Mouse (Mus musculus) liver, embryonic 12.5 days (tissue): Measurements from ENCODE around the gene Gm12248. TPM values are rescaled to one million over a fixed set of nuclear protein-coding genes. Genes with fewer than 3 reads are reported as not detected.
"Not testable (repeated sequence)": the region's sequence is repeated elsewhere in the genome, so short reads cannot be mapped to it uniquely, and the experiment has no call there.

ENCODE experiments used
- ATAC-seq: fragments of 200-750 bp; cut with Nextera tagmentation; 2 replicates; pipeline ENCODE4 v1.8.0; 2017; ENCODE audit warnings: moderate number of reproducible peaks, mild to moderate bottlenecking, moderate library complexity
- H3K27ac ChIP-seq: fragments of 300-500 bp; sonication (generic); 2 replicates; pipeline ENCODE4 v1.5.1; 2016; ENCODE audit warnings: mild to moderate bottlenecking
- H3K27me3 ChIP-seq: fragments of 300-500 bp; sonication (generic); replicated peaks from 2 replicates; pipeline ENCODE4 v1.6.1; 2016; ENCODE audit warnings: mild to moderate bottlenecking, moderate library complexity
- H3K36me3 ChIP-seq: fragments of 300-500 bp; sonication (generic); 2 replicates; pipeline ENCODE4 v1.6.1; 2016; ENCODE audit warnings: mild to moderate bottlenecking, moderate library complexity
- H3K4me1 ChIP-seq: fragments of 300-500 bp; sonication (generic); 2 replicates; pipeline ENCODE4 v1.6.1; 2016
- H3K4me2 ChIP-seq: fragments of 300-500 bp; sonication (generic); 2 replicates; pipeline ENCODE4 v1.6.1; 2016; ENCODE audit warnings: mild to moderate bottlenecking, moderate library complexity
- H3K4me3 ChIP-seq: fragments of 300-500 bp; sonication (generic); 2 replicates; pipeline ENCODE4 v1.5.1; 2016; ENCODE audit warnings: mild to moderate bottlenecking, moderate library complexity
- H3K9ac ChIP-seq: fragments of 300-500 bp; sonication (generic); 2 replicates; pipeline ENCODE4 v1.6.1; 2016; ENCODE audit warnings: mild to moderate bottlenecking, moderate library complexity
- H3K9me3 ChIP-seq: fragments of 300-500 bp; sonication (generic); replicated peaks from 2 replicates; pipeline ENCODE4 v1.6.1; 2016; ENCODE audit warnings: mild to moderate bottlenecking, moderate library complexity
- WGBS: fragments of 180-500 bp; shearing (Covaris S2); methylation state at CpG from one replicate; pipeline ENCODE4 v1.1.7; 2016; ENCODE audit not compliant: insufficient replicate concordance; 5-methylcytosine and 5-hydroxymethylcytosine counted together
- polyA plus RNA-seq: library from polyadenylated mRNA; unstranded; fragments of >200 nt; fragmentation: Nextera tagmentation; extraction: Ambion mirVana; gene quantifications from 2 replicates; pipeline ENCODE4 v1.2.1, GENCODE M21; 2016

Gene Gm12248
- polyA plus RNA-seq, 1 experiment from 2014 or later: not detected

DNA sequence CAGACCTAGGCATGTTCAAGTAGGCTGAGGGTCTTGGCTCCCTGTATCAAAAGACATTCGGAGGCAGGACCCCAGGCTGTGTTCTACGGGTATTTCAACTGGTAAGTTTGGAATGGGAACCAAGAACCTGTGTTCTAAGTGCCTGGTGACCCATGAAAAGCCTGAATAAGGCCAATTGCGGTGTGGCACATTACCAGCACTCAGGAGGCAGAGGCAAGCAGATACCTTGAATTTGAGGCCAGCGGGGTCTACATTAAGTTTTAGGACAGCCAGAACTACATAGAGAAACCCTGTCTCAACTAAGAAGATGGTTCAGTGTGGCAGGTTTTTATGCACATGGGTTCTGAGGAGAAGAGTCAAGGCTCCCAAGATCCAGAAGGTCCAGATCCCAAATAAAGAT is 27.9 kb downstream of the Gm12248 start:
- H3K36me3 ChIP-seq: peaks cover 31% of the 10 kb centered on the region
- WGBS: 85% methylated on average over 4 of the region's 4 CpGs
- no peak overlapping the region for H3K4me2 ChIP-seq
- no peaks in the 10 kb centered on the region for H3K27me3 ChIP-seq
- no peak for ATAC-seq
- H3K27ac ChIP-seq: no peak overlapping the region
- 0 out of 2 replicates have a peak, but pooled peaks cover 2% of the 10 kb centered on the region for H3K4me1 ChIP-seq
- no peaks in the 10 kb centered on the region for H3K9me3 ChIP-seq
- H3K9ac ChIP-seq: no peak overlapping the region
- H3K4me3 ChIP-seq: no peak overlapping the region

DNA sequence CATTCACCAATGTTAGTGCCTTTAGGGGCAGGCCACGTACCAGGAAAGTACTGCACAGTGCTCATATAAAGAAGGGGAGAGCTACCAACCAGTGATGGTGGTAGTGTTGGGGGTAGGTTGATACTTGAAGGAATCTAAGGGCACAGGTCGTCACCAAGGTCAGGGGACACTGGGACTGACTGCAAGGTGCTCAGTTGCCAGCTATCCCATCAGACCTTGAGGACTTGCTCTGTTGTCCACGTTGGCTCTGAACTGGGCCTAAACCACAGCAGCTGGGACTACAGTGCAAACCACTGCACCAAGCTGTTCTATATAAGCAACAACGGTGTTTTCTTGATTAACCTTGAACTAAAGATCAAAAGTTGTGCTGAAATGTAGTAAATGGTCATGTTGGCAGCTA is 30.3 kb downstream of the Gm12248 start:
- 77% methylated on average over 4 of the region's 4 CpGs for WGBS
- H3K27ac ChIP-seq: no peak overlapping the region
- H3K36me3 ChIP-seq: peaks cover 54% of the 10 kb centered on the region
- no peaks in the 10 kb centered on the region for H3K27me3 ChIP-seq
- H3K9me3 ChIP-seq: no peaks in the 10 kb centered on the region
- no peak overlapping the region for H3K9ac ChIP-seq
- H3K4me2 ChIP-seq: no peak overlapping the region
- no peak for ATAC-seq
- peaks cover 14% of the 10 kb centered on the region; the same call in 1 of the 2 replicates for H3K4me1 ChIP-seq
- H3K4me3 ChIP-seq: no peak overlapping the region

DNA sequence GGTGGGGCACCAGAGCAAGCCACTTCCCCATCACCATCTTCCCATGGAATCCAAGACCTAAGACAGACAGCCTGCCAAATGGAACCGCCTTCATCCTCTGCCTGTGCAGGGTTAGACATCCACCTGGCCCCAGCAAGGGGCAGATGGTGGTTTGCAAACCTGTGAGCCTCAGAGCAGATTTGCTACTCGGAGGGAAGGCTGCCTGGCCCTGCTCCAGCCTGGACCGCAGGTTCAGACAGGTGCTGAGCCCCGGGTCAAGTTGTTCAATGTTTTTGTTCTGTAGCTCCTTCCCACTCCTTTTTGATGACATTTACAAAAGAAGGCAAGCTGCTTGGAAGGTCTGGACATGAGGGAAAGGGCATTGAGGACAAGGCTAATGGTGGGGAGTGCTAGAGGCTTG is 31.7 kb downstream of the Gm12248 start:
- H3K9me3 ChIP-seq, H3K27me3 ChIP-seq, H3K27ac ChIP-seq, H3K4me2 ChIP-seq, H3K4me3 ChIP-seq, H3K9ac ChIP-seq, ATAC-seq: not testable (repeated sequence)
- peaks cover 67% of the 10 kb centered on the region for H3K36me3 ChIP-seq
- peaks cover 14% of the 10 kb centered on the region; the same call in 1 of the 2 replicates for H3K4me1 ChIP-seq
- 93% methylated on average over 4 of the region's 4 CpGs for WGBS

DNA sequence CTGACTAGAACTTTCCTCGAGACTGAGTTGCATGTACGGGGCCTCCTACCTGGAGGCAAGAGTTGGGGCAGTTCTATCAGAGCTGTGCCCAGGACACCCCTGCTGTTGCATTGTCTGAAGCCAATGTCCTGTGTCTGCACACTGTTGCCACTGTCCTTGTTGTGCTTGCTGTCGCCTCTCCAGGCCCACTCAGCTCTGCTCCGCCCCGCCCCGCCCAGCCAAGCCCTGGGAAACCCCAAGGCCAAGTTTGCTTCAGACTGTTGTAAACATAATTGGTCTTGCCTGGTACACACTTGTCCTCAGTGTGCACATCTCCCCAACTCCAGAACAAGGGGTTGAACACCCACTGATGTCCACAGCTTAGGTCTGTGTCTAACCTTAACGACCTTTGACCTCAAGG is 33.2 kb downstream of the Gm12248 start:
- H3K27me3 ChIP-seq, H3K9me3 ChIP-seq, H3K27ac ChIP-seq, H3K4me2 ChIP-seq, H3K9ac ChIP-seq, H3K4me3 ChIP-seq: not testable (repeated sequence)
- peak; percentile 50 for ATAC-seq
- WGBS: 86% methylated on average over 7 of the region's 7 CpGs
- Histone ChIP-seq H3K36me3 (peaks cover 82% of the 10 kb centered on the region), H3K4me1 (peaks cover 14% of the 10 kb centered on the region; the same call in 1 of the 2 replicates)

DNA sequence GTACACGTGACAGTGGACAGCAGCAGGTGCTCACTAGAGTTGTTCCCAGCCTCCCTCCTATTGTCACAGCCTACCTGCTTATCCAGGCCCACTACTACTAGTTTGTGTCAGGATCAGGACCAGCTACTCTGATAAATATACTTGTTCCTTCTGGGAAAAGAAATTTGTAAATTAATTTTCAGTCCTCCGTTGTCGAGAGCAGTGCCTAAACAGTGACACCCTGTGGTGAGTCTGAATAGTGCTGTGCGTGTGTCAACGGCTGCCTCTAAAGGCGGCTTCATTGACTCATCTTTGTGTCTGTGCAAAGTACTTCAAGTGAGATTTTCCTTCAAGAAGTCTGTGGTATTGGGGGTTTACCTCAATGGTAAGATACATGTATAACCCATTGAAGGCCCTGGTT is 35.5 kb downstream of the Gm12248 start:
- Histone ChIP-seq H3K4me2 (no peak overlapping the region), H3K9ac (no peak overlapping the region), H3K4me1 (peaks cover 14% of the 10 kb centered on the region; the same call in 1 of the 2 replicates), H3K27ac (no peak overlapping the region), H3K27me3 (no peaks in the 10 kb centered on the region), H3K9me3 (no peaks in the 10 kb centered on the region), H3K4me3 (no peak overlapping the region), H3K36me3 (peaks cover 96% of the 10 kb centered on the region)
- whole genome bisulfite sequencing: 72% methylated on average over 6 of the region's 6 CpGs
- ATAC-seq: no peak

DNA sequence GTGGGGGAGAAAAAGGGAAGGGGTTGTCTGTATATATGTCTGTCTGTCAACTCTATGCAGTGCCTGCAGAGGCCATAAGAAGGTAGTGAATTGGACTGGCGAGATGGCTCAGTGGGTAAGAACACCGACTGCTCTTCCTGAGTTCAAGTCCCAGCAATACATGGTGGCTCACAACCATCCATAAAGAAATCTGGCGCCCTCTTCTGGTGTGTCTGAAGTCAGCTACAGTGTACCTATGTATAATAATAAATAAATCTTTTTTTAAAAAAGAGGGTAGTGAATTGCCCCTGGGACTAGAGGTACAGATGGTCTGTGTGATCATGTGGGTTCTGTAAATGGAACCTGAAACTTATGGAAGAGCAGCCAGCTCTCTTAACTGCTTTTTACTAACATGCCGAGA is 46.5 kb downstream of the Gm12248 start:
- Histone ChIP-seq H3K27ac (no peak overlapping the region), H3K9ac (no peak overlapping the region), H3K9me3 (no peaks in the 10 kb centered on the region), H3K36me3 (peaks cover 98% of the 10 kb centered on the region), H3K4me2 (no peak overlapping the region), H3K27me3 (no peaks in the 10 kb centered on the region), H3K4me1 (peaks cover 14% of the 10 kb centered on the region; the same call in 1 of the 2 replicates), H3K4me3 (no peak overlapping the region)
- no peak for ATAC-seq
- 73% methylated on average over 4 of the region's 4 CpGs for WGBS

DNA sequence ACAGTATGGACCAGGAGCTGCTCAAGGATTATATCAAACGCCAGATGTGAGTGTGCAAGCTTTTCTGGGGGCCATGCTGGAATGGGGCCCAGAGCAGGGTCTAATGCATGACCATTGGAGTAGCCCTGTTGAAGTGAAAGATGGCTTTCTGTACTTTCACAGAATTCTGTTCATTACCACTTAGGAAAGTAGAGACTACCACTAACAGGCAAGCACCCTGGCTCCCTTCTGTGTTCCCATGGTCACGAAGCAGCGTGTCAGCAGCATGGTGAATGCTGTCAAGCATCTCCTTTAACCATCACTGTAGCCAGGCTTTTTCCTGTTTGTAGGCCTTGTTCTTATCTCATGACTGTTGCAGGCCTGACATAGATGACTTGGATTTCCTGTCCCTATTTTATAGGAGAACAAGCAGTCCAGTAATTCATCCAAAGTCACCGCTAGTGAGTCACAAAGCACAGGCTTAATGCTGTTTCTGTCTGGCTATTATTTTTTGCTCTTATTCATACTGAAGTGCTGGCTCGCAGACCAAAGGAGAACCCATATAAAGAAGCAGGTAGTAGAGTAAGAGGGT is 50.0 kb downstream of the Gm12248 start:
- peak overlapping the region; percentile 7; the same call in 1 of the 2 replicates for H3K27ac ChIP-seq
- H3K4me3 ChIP-seq: no peak overlapping the region
- H3K9me3 ChIP-seq: no peaks in the 10 kb centered on the region
- ATAC-seq: no peak
- no peaks in the 10 kb centered on the region for H3K27me3 ChIP-seq
- peaks cover 37% of the 10 kb centered on the region for H3K4me1 ChIP-seq
- no peak overlapping the region for H3K4me2 ChIP-seq
- H3K36me3 ChIP-seq: peaks cover 82% of the 10 kb centered on the region
- WGBS: 85% methylated on average over 5 of the region's 5 CpGs
- no peak overlapping the region for H3K9ac ChIP-seq

DNA sequence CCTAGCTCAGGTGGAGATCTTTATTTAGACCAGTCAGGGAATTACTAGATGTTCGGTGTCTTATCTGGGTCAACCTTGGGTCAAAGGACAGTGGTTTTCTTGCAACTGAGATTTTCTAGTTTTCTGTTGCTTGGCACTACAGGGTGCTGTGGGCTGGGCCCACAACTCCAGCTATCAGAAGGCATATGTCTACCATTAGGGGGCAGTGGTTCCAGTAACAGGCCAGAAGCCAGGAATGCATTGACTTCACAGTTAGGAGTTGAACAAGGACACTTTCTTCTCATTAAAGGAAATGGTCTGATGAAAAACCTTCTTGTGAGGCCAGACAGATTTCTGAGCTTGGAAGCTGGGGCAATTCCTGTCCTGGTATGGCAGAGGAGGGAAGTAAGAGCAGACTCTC is 53.9 kb downstream of the Gm12248 start:
- H3K4me1 ChIP-seq: peaks cover 72% of the 10 kb centered on the region
- H3K9ac ChIP-seq: no peak overlapping the region
- H3K9me3 ChIP-seq: no peaks in the 10 kb centered on the region
- no peak overlapping the region for H3K4me2 ChIP-seq
- no peaks in the 10 kb centered on the region for H3K27me3 ChIP-seq
- 37% methylated on average over 1 of the region's 1 CpGs for WGBS
- H3K4me3 ChIP-seq: no peak overlapping the region
- H3K27ac ChIP-seq: no peak overlapping the region
- peaks cover 47% of the 10 kb centered on the region for H3K36me3 ChIP-seq
- no peak; the same call in 1 of the 2 replicates for ATAC-seq

DNA sequence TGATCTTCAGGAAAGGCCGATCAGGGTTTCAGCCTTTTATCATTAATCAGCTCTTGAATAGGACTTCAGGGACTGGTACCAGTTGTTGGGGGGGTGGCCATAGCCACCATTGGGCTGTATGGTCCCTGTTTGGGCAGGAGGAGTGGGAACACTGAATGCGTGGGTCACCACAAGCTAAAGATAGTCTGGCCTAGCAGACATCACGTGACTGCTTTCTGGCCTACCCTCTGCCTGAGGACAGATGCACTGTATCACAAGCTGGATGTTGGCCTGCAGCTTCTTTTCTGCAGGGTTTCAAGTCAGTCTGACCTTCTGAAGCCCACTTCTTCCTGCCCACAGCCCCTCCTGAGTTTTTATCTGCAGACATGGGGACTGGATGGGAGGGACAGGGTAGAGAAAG is 59.3 kb downstream of the Gm12248 start:
- 0 out of 2 replicates have a peak overlapping the region, but pooled peaks have one; percentile 27 for H3K27ac ChIP-seq
- no peaks in the 10 kb centered on the region for H3K27me3 ChIP-seq
- H3K9me3 ChIP-seq: no peaks in the 10 kb centered on the region
- H3K4me3 ChIP-seq: no peak overlapping the region
- H3K9ac ChIP-seq: no peak overlapping the region
- no peak overlapping the region for H3K4me2 ChIP-seq
- peaks cover 91% of the 10 kb centered on the region for H3K4me1 ChIP-seq
- no peak; the same call in 1 of the 2 replicates for ATAC-seq
- 41% methylated on average over 3 of the region's 3 CpGs for WGBS
- peaks cover 12% of the 10 kb centered on the region for H3K36me3 ChIP-seq

DNA sequence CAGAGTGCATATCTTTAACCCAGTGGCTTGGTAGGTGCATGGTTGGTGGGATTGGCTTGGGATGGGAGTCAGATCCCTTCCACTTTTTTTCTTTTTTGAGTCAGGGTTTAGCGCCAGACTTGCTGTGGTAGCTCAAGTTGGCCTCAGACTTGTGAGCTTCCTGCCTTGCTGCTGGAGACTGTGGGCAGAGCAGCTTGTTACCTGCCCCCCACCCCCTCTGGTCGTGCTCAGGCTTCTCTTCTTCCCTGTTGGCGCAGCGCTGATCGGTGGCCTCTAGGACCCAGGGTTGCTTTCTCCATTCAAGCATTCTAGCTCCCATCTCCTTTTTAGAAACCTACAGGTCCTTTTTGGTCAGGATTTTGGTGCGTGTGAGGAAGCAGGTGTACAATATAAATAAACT is 61.8 kb downstream of the Gm12248 start:
- ATAC-seq: no peak
- Histone ChIP-seq H3K4me3 (no peak overlapping the region), H3K9me3 (no peaks in the 10 kb centered on the region), H3K9ac (no peak overlapping the region), H3K4me1 (peaks cover 95% of the 10 kb centered on the region), H3K4me2 (0 out of 2 replicates have a peak overlapping the region, but pooled peaks have one; percentile 28), H3K27me3 (no peaks in the 10 kb centered on the region), H3K27ac (no peak overlapping the region), H3K36me3 (peaks cover 22% of the 10 kb centered on the region)
- WGBS: 62% methylated on average over 6 of the region's 6 CpGs

DNA sequence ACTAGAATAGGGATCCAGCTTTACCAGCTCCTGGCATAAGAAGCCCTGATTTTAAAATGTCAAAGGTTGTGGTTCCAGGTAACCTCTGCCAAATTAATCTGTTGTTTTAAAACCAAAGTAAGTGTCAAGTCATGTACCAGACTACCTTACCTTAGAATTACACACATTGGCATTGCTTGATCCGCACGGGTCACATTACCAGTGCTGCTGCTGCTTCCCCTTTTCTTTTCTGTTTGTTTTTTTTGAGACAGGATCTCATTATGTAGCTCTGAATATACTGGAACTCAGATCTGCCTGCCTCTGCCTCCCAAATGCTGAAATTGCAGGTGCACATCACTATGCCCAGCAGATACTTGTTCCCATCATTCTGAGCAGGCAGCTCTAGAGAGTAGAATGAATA is 63.1 kb downstream of the Gm12248 start:
- H3K4me2 ChIP-seq: no peak overlapping the region
- WGBS: 33% methylated on average over 2 of the region's 2 CpGs
- no peaks in the 10 kb centered on the region for H3K27me3 ChIP-seq
- peaks cover 22% of the 10 kb centered on the region for H3K36me3 ChIP-seq
- no peak overlapping the region for H3K9ac ChIP-seq
- no peak overlapping the region for H3K4me3 ChIP-seq
- H3K4me1 ChIP-seq: peaks cover 98% of the 10 kb centered on the region
- H3K27ac ChIP-seq: peak overlapping the region; percentile 47; the same call in 1 of the 2 replicates
- H3K9me3 ChIP-seq: no peaks in the 10 kb centered on the region
- no peak for ATAC-seq

DNA sequence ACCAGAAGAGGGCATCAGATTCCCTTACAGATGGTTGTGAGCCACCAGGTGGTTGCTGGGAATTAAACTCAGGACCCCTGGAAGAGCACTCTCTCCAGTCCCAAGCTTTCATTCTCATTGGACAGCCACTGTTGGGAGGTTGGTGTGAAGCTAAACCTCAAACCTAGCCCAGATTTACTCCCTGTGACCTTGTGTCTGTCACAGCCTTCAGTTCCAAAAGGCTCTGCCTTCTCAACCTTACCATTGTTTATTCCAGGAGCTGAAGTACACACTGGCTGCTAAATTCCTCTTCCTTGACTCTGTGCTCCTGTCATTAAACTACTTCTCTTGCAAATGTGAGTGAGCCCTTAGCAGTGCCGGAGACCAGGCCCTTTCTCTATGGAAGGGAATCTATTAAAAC is 64.0 kb downstream of the Gm12248 start:
- H3K4me2 ChIP-seq: no peak overlapping the region
- H3K4me1 ChIP-seq: peaks cover 98% of the 10 kb centered on the region
- H3K36me3 ChIP-seq: peaks cover 22% of the 10 kb centered on the region
- no peak overlapping the region for H3K9ac ChIP-seq
- no peak overlapping the region for H3K4me3 ChIP-seq
- peak overlapping the region; percentile 52; the same call in 1 of the 2 replicates for H3K27ac ChIP-seq
- no peaks in the 10 kb centered on the region for H3K9me3 ChIP-seq
- ATAC-seq: no peak
- H3K27me3 ChIP-seq: no peaks in the 10 kb centered on the region
- WGBS: 84% methylated on average over 1 of the region's 1 CpGs

DNA sequence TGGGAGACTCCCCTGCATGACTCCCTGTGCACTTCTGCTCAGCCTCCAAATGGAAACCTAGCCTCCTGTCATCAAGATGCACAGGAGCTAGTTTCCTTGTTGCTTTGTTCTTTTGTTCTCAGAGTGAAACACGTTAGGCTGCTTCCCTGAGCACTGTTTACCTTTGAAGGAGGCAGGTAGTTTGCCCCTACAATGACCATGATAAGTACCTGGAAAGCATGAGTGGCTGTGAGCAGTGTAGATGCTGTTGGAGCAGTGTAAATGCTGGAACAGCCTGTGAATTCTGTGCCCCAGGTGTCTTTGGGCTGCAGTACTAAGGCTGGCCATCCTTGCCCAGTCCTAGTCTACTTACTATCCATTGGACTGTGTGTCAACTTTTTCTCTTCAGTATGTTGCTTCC is 66.1 kb downstream of the Gm12248 start:
- H3K27ac ChIP-seq: peak overlapping the region; percentile 34
- H3K27me3 ChIP-seq: no peaks in the 10 kb centered on the region
- no peak for ATAC-seq
- H3K9me3 ChIP-seq: no peaks in the 10 kb centered on the region
- peaks cover 95% of the 10 kb centered on the region for H3K4me1 ChIP-seq
- H3K9ac ChIP-seq: no peak overlapping the region
- 65% methylated on average over 1 of the region's 1 CpGs for WGBS
- no peak overlapping the region for H3K4me3 ChIP-seq
- no peak overlapping the region for H3K4me2 ChIP-seq
- H3K36me3 ChIP-seq: peaks cover 22% of the 10 kb centered on the region
